Mouse (Mus musculus) liver, adult 2 months (tissue): Measurements from ENCODE around the gene St3gal6.

Experiments
- CTCF ChIP-seq: fragments of 200-500 bp; IDR thresholded peaks from 2 replicates; pipeline ENCODE4 v1.5.1; 2011; ENCODE audit warnings: low read depth, low read length, control low read depth
- POLR2A ChIP-seq: fragments of 200-500 bp; IDR thresholded peaks from 2 replicates; pipeline ENCODE4 v1.6.1; 2011; ENCODE audit warnings: low read length, control low read depth; ENCODE audit not compliant: insufficient read depth; ENCODE audit errors: extremely low read depth

DNA sequence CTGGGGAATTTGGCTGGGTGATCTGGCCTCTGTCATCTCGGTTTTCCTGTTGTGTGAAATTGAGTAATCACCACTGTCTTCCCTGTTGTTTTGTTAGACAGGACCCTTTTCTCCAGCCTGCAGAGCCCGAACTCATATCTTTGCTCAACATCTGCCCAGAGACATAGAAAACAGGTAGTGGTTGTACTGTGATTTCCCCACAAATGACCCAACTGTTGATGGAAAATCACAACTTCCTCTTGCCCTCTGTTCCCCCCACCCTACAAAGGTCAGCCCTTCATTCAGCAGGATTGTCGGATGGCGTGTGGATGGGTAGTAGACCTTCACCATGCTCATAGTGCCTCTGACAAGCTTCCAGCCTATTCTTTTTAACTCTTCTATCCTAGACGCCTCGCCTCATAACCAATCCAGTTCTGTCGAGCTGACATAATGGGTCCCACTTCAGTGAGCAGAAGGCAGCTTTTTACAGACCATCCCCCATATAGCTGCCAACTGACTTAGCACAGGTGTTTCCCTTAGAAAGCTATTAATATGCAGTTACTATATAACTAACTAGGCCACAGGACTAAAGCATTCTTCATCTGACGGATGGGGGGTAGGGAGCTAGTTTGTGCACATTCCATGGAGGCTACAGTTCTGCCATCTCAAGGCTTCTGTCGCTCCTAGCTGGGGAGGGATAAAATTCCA lies 42.7 kb downstream of the St3gal6 start:
- TF ChIP-seq CTCF (no peak), POLR2A (no peak)
